Mouse (Mus musculus) brown adipose tissue, adult 24 weeks (tissue): ENCODE data around the gene Nt5c2. TPM values are rescaled to one million over a fixed set of nuclear protein-coding genes. Genes with fewer than 3 reads are reported as not detected.

Experiments used
- H3K27ac ChIP-seq: fragments of 200-500 bp; replicated peaks from 2 replicates; pipeline ENCODE4 v1.5.1; 2012; ENCODE audit warnings: low read depth, mild to moderate bottlenecking, low read length
- H3K4me1 ChIP-seq: fragments of 200-500 bp; 2 replicates; pipeline ENCODE4 v1.6.1; 2012; ENCODE audit warnings: low read length, mixed read lengths; ENCODE audit not compliant: control insufficient read depth, insufficient read depth, insufficient read length
- H3K4me3 ChIP-seq: fragments of 200-500 bp; 2 replicates; pipeline ENCODE4 v1.5.1; 2012; ENCODE audit warnings: low read depth, mild to moderate bottlenecking, low read length, moderate library complexity; ENCODE audit not compliant: insufficient read depth
- polyA plus RNA-seq: library from polyadenylated mRNA; stranded (reverse); fragments of >200 nt; gene quantifications from 2 replicates; pipeline ENCODE4 v1.2.4, GENCODE M21; 2012; ENCODE audit not compliant: missing spikeins, insufficient read depth, insufficient read length

The Nt5c2 gene
- polyA plus RNA-seq = 31.8 and 36.0 TPM in 2 replicates

DNA sequence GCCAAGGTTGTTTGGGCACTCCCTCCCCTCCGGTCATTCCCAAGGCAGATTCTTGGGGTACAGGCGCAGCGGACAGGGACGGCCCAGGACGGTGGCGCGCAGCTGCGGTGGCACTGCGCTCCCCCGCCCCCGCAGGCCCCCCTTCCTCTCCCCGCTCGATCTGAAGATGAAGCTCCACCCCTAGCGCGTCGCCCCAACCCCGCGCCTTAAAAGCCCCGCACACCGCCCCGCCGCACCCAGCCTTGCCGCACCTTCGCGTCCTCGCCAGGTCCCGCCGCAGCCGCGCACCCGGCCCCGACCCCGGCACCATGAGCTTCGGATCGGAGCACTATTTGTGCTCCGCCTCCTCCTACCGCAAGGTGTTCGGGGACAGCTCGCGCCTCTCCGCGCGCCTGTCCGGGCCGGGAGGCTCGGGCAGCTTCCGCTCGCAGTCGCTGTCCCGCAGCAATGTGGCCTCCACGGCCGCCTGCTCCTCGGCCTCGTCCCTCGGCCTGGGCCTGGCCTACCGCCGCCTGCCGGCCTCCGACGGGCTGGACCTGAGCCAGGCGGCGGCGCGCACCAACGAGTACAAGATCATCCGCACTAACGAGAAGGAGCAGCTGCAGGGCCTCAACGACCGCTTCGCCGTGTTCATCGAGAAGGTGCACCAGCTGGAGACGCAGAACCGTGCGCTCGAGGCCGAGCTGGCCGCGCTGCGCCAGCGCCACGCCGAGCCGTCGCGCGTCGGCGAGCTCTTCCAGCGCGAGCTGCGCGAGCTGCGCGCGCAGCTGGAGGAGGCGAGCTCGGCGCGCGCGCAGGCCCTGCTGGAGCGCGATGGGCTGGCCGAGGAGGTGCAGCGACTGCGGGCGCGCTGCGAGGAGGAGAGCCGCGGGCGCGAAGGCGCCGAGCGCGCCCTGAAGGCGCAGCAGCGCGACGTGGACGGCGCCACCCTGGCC lies at the start of gene Nt5c2, which contains the start of gene Ina:
Gene Nt5c2 (minus strand): TSS at position 707 of the 935 bp plus-strand sequence.
Gene Ina (plus strand): TSS at position 252 of the 935 bp plus-strand sequence.
- Histone ChIP-seq H3K27ac (no peak within 1 kb of the TSS), H3K4me3 (peak within 1 kb of the TSS; percentile 27; the same call in 1 of the 2 replicates), H3K4me1 (peaks cover 7% of the 10 kb centered on the region)

GRCm38 (mm10) chr19:47057684-47058083 lies 42.7 kb upstream of the Nt5c2 start:
- Histone ChIP-seq H3K27ac (no peak overlapping the region), H3K4me3 (no peak overlapping the region), H3K4me1 (no peaks in the 10 kb centered on the region)

- no peak overlapping the region for H3K4me3 ChIP-seq
- H3K4me1 ChIP-seq = 0 out of 2 replicates have a peak, but pooled peaks cover 2% of the 10 kb centered on the region
- no peak overlapping the region for H3K27ac ChIP-seq
These were observed 38.5 kb upstream of the Nt5c2 start for GRCm38 (mm10) chr19:47053471-47053870.

- H3K4me3 ChIP-seq = no peak overlapping the region
These were observed 38.0 kb upstream of the Nt5c2 start for GRCm38 (mm10) chr19:47052927-47053326.

DNA sequence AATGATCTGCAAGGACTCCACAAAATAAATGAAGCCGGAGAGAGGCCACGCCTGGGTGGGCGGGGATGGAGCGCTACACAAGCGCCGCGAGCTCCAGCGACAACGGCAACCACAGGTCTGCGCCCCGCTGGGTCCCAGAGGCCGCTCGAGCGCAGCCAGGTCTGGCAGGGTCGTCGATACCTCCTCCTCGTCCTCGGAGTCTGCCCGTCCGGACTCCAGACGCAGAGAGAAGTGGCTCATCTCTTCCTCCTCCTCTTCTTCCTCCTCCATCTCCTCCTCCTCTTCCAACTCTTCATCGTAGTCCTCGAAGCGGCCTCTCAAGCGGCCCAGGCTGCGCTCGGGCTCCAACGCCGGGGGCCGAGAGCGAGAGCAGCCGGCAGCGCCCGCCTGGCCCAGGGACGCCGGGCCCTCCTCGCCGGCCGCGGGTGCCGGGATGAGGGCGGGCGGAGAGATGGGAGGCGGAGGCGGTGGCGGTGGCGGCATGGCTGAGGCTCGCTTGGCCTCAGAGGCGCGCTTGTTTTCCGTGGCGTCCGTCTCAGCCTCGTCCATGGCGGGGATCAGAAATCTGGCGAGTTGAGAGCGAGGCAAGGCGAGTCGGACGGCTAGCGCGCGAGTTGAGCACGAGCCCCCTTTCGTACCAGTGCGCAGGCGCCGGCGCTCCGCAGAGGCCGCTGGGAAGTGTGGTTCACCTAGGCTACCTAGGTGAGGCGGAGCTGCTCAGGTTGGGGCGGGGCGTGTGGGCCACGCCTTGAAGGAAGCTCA lies 35.5 kb upstream of the Nt5c2 start, which contains the start of gene Pcgf6:
Gene Pcgf6 (minus strand): TSS at position 636 of the 762 bp plus-strand sequence.
- no peak within 1 kb of the TSS for H3K27ac ChIP-seq
- H3K4me1 ChIP-seq = 0 out of 2 replicates have a peak, but pooled peaks cover 2% of the 10 kb centered on the region
- peak within 1 kb of the TSS; percentile 95 for H3K4me3 ChIP-seq

More at GRCm38 (mm10) chr19:47052927-47053326, 38.0 kb upstream of the Nt5c2 start:
- Histone ChIP-seq H3K4me1 (0 out of 2 replicates have a peak, but pooled peaks cover 2% of the 10 kb centered on the region), H3K27ac (no peak overlapping the region)

DNA sequence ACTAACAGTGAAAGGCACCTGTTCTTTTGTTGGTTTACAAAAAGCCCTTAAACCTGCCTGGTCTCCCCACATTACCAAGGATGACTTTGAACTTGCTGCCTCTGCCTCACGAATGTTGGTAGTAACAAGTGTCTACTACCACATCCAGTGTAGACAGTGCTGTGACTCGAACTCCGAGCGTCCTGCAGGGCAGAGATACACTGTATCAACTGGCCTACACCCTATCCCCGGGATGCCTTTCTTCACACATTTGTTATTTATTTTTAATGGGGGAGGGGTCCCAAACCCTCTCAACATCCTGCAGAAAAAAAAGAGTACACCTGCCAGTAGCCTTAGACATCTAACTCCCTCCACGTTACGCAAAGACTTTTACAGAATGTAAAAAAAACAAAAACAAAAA lies 34.9 kb upstream of the Nt5c2 start:
- Histone ChIP-seq H3K4me3 (peak overlapping the region; percentile 95), H3K27ac (no peak overlapping the region), H3K4me1 (0 out of 2 replicates have a peak, but pooled peaks cover 2% of the 10 kb centered on the region)

GRCm38 (mm10) chr19:47049061-47049460 lies 34.1 kb upstream of the Nt5c2 start:
- no peak overlapping the region for H3K4me3 ChIP-seq
- 0 out of 2 replicates have a peak, but pooled peaks cover 2% of the 10 kb centered on the region for H3K4me1 ChIP-seq
- H3K27ac ChIP-seq = no peak overlapping the region

- Histone ChIP-seq H3K27ac (no peak overlapping the region), H3K4me3 (no peak overlapping the region), H3K4me1 (0 out of 2 replicates have a peak, but pooled peaks cover 2% of the 10 kb centered on the region)
These were observed 32.4 kb upstream of the Nt5c2 start for GRCm38 (mm10) chr19:47047236-47047833.

- Histone ChIP-seq H3K27ac (no peak overlapping the region), H3K4me1 (0 out of 2 replicates have a peak, but pooled peaks cover 2% of the 10 kb centered on the region), H3K4me3 (no peak overlapping the region)
These were observed 31.4 kb upstream of the Nt5c2 start for GRCm38 (mm10) chr19:47046343-47046742.

GRCm38 (mm10) chr19:47043608-47044007 lies 28.7 kb upstream of the Nt5c2 start:
- Histone ChIP-seq H3K4me3 (no peak overlapping the region), H3K27ac (no peak overlapping the region), H3K4me1 (no peaks in the 10 kb centered on the region)

- H3K4me1 ChIP-seq = no peaks in the 10 kb centered on the region
- H3K27ac ChIP-seq = no peak overlapping the region
- H3K4me3 ChIP-seq = no peak overlapping the region
These were observed 25.9 kb upstream of the Nt5c2 start for GRCm38 (mm10) chr19:47040720-47041473.

GRCm38 (mm10) chr19:47036596-47036995 lies 21.6 kb upstream of the Nt5c2 start:
- H3K4me1 ChIP-seq = no peaks in the 10 kb centered on the region
- no peak overlapping the region for H3K4me3 ChIP-seq
- no peak overlapping the region for H3K27ac ChIP-seq

GRCm38 (mm10) chr19:47034916-47035315 lies 20.0 kb upstream of the Nt5c2 start:
- Histone ChIP-seq H3K27ac (no peak overlapping the region), H3K4me3 (no peak overlapping the region), H3K4me1 (no peaks in the 10 kb centered on the region)

DNA sequence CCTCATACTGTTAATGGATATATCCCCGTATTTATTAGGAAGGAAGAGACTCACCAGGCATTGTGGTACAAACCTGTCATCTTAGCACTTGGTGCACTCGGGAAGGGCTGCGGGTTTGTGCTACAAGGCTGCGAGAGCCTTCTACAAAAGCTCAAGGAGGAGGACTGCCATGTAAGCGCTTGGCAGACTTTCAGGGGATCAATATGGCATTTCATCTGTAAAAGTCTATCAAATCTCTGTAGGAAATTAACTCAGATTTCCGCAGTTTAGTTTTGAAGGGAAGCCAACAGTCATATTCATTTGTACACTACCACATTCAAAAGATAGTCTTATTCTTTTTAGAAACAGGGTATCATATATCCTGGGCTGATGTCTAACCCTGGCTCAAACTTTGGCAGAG lies 16.8 kb upstream of the Nt5c2 start:
- Histone ChIP-seq H3K4me1 (no peaks in the 10 kb centered on the region), H3K4me3 (no peak overlapping the region), H3K27ac (no peak overlapping the region)
